Mouse (Mus musculus): ENCODE measurements at regions not wholly inside any gene's neighbourhood (a gene's known extent, or its start where the extent isn't known, plus 50 kb on each side); places are given as distances from the start of the nearest gene placed in this dataset.

- TF ChIP-seq E2F4 (IDR thresholded peaks at IDR 0.05; ENCODE audit: borderline replicate concordance, low read depth, low read length) (no peak), CTCF (IDR thresholded peaks at IDR 0.05 in 2 of 3, conservative IDR thresholded peaks at IDR 0.05 in 1 of 3; ENCODE audit: control insufficient read depth in 1 of 3, insufficient read depth in 1 of 3, low read depth in 2 of 3, low read length in 3 of 3, poor library complexity in 1 of 3, severe bottlenecking in 1 of 3) (no peak), TAL1 (IDR thresholded peaks at IDR 0.05; ENCODE audit: low read length) (no peak), POLR2A (IDR thresholded peaks at IDR 0.05; ENCODE audit: control insufficient read depth in 1 of 2, insufficient read depth in 1 of 2, low read depth in 1 of 2, low read length in 2 of 2, poor library complexity in 1 of 2) (no peak), GATA1 (IDR thresholded peaks at IDR 0.05; ENCODE audit: low read depth, low read length) (no peak), USF1 (IDR thresholded peaks at IDR 0.05; ENCODE audit: low read depth, low read length) (no peak)
Measured at GRCm38 (mm10) chr14:76278751-76279450, 135.9 kb upstream of the Tsc22d1 start.
